Mouse (Mus musculus) frontal cortex, adult (tissue): ENCODE measurements at regions not wholly inside any gene's neighbourhood (a gene's known extent, or its start where the extent isn't known, plus 50 kb on each side); places are given as distances from the start of the nearest gene placed in this dataset.
A peak's percentile ranks its signal among the peaks of the same experiment; 100 is the strongest.

Source experiments
- ATAC-seq: cut with Nextera tagmentation; 2 replicates; pipeline ENCODE4 v1.9.2; 2017; ENCODE audit warnings: mild to moderate bottlenecking, moderate library complexity, mixed read lengths; ENCODE audit not compliant: low TSS enrichment

GRCm38 (mm10) chr14:81622063-81622462, 1638.2 kb downstream of the Olfm4 start:
- peak; percentile 57; the same call in 1 of the 2 replicates for ATAC-seq
